Mouse (Mus musculus) lung, embryonic 16.5 days (tissue): ENCODE data around the gene Foxa1. TPM values are rescaled to one million over a fixed set of nuclear protein-coding genes. Genes with fewer than 3 reads are reported as not detected.

Source experiments
- ATAC-seq: fragments of 200-750 bp; cut with Nextera tagmentation; 2 replicates; pipeline ENCODE4 v1.8.0; 2017; ENCODE audit warnings: low read depth, mild to moderate bottlenecking, moderate library complexity
- H3K27ac ChIP-seq: fragments of 300-500 bp; sonication (generic); 2 replicates; pipeline ENCODE4 v1.5.1; 2014; ENCODE audit warnings: mild to moderate bottlenecking, control low read depth, low read length
- H3K27me3 ChIP-seq: fragments of 300-500 bp; sonication (generic); 2 replicates; pipeline ENCODE4 v1.6.1; 2014; ENCODE audit warnings: low read depth, low read length, mixed read lengths; ENCODE audit not compliant: control insufficient read depth, insufficient read depth
- H3K36me3 ChIP-seq: fragments of 300-500 bp; sonication (generic); 2 replicates; pipeline ENCODE4 v1.6.1; 2014; ENCODE audit warnings: low read length; ENCODE audit not compliant: control insufficient read depth, insufficient read depth
- H3K4me1 ChIP-seq: fragments of 300-500 bp; sonication (generic); replicated peaks from 2 replicates; pipeline ENCODE4 v1.6.1; 2014; ENCODE audit warnings: low read length, mixed read lengths; ENCODE audit not compliant: control insufficient read depth, insufficient read depth
- H3K4me2 ChIP-seq: fragments of 300-500 bp; sonication (generic); 2 replicates; pipeline ENCODE4 v1.6.1; 2014; ENCODE audit warnings: low read depth, low read length, control low read depth
- H3K4me3 ChIP-seq: fragments of 300-500 bp; sonication (generic); 2 replicates; pipeline ENCODE4 v1.5.1; 2014; ENCODE audit warnings: mild to moderate bottlenecking, low read length, control low read depth
- H3K9ac ChIP-seq: fragments of 300-500 bp; sonication (generic); 2 replicates; pipeline ENCODE4 v1.6.1; 2014; ENCODE audit warnings: low read length, control low read depth
- H3K9me3 ChIP-seq: fragments of 300-500 bp; sonication (generic); 2 replicates; pipeline ENCODE4 v1.6.1; 2016; ENCODE audit warnings: low read length; ENCODE audit not compliant: control insufficient read depth
- WGBS: fragments of 180-500 bp; shearing (Covaris S2); extraction: QIAGEN DNeasy Blood & Tissue Kit; methylation state at CpG from one replicate; pipeline ENCODE4 v1.1.7; 2014; 5-methylcytosine and 5-hydroxymethylcytosine counted together
- polyA plus RNA-seq: library from polyadenylated mRNA; unstranded; fragments of >200 nt; fragmentation: Nextera tagmentation; extraction: Ambion mirVana; gene quantifications from 2 replicates; pipeline ENCODE4 v1.2.1, GENCODE M21; 2015

Foxa1 gene
- polyA plus RNA-seq, 1 experiment from 2014 or later = 7.5 TPM

DNA sequence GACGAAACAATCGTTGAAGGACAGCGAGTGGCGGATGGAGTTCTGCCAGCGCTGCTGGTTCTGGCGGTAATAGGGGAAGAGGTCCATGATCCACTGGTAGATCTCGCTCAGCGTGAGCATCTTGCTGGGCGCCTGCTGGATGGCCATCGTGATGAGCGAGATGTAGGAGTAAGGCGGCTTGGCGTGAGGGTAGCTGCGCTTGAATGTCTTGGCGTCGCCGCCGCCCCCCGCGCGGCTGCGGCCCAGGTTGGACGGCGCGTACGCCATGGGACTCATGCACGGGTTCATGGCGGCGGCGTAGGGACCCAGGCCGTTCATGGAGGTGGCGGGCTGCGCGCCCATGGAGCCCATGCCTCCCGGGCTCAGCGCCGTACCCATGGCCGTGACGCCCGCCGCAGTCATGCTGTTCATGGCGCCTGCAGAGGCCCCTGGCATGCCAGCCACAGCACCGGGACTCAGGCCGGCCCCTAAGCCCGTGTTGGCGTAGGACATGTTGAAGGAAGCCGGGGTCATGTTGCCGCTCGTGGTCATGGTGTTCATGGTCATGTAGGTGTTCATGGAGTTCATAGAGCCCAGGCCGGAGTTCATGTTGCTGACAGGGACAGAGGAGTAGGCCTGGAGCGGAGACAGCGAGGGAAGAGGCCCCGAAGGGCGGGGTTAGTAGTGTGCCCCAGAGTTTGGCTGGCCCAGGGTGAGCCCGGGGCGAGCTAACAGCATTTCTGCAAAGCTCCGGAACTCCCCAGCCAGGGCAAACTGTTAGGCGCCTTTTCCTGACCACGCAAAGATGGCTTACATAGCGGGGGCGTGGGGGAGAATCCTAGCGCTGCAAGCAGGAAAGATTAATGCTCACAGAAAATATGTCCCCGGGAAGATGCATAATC is 3.7 kb downstream of the Foxa1 start:
- Histone ChIP-seq H3K9me3 (no peaks in the 10 kb centered on the region), H3K27ac (peak overlapping the region; percentile 71), H3K4me2 (peak overlapping the region; percentile 51), H3K4me1 (peaks cover 6% of the 10 kb centered on the region; the same call in 1 of the 2 replicates), H3K27me3 (peaks cover 58% of the 10 kb centered on the region), H3K36me3 (no peaks in the 10 kb centered on the region), H3K4me3 (peak overlapping the region; percentile 70), H3K9ac (peak overlapping the region; percentile 75)
- WGBS = under 1% methylated on average over 61 of the region's 63 CpGs
- no peak for ATAC-seq

GRCm38 (mm10) chr12:57541931-57542745 is 4.6 kb downstream of the Foxa1 start:
- no peaks in the 10 kb centered on the region for H3K9me3 ChIP-seq
- peak overlapping the region; percentile 71 for H3K27ac ChIP-seq
- H3K27me3 ChIP-seq = peaks cover 58% of the 10 kb centered on the region
- no peaks in the 10 kb centered on the region for H3K36me3 ChIP-seq
- ATAC-seq = peak; percentile 48
- peak overlapping the region; percentile 70 for H3K4me3 ChIP-seq
- peak overlapping the region; percentile 51 for H3K4me2 ChIP-seq
- under 1% methylated on average over 39 of the region's 46 CpGs for WGBS
- H3K4me1 ChIP-seq = peaks cover 6% of the 10 kb centered on the region; the same call in 1 of the 2 replicates
- peak overlapping the region; percentile 75 for H3K9ac ChIP-seq

GRCm38 (mm10) chr12:57541118-57541517 is 5.6 kb downstream of the Foxa1 start:
- no peak for ATAC-seq
- peak overlapping the region; percentile 70 for H3K4me3 ChIP-seq

GRCm38 (mm10) chr12:57539551-57539985 is 7.1 kb downstream of the Foxa1 start:
- no peak for ATAC-seq
- H3K4me2 ChIP-seq = peak overlapping the region; percentile 67
- peaks cover 5% of the 10 kb centered on the region; the same call in 1 of the 2 replicates for H3K4me1 ChIP-seq
- H3K4me3 ChIP-seq = peak overlapping the region; percentile 49
- H3K9me3 ChIP-seq = no peaks in the 10 kb centered on the region
- peak overlapping the region; percentile 79 for H3K27ac ChIP-seq
- WGBS = 2% methylated on average over 10 of the region's 10 CpGs
- peak overlapping the region; percentile 69 for H3K9ac ChIP-seq
- H3K27me3 ChIP-seq = peaks cover 60% of the 10 kb centered on the region
- no peaks in the 10 kb centered on the region for H3K36me3 ChIP-seq

More at GRCm38 (mm10) chr12:57541118-57541517, 5.6 kb downstream of the Foxa1 start:
- Histone ChIP-seq H3K4me2 (peak overlapping the region; percentile 51), H3K9ac (peak overlapping the region; percentile 33), H3K9me3 (no peaks in the 10 kb centered on the region), H3K27me3 (peaks cover 58% of the 10 kb centered on the region), H3K36me3 (no peaks in the 10 kb centered on the region), H3K27ac (peak overlapping the region; percentile 32), H3K4me1 (peaks cover 6% of the 10 kb centered on the region; the same call in 1 of the 2 replicates)
- WGBS = 7% methylated on average over 6 of the region's 6 CpGs

GRCm38 (mm10) chr12:57538588-57539550 is 7.8 kb downstream of the Foxa1 start:
- ATAC-seq = no peak
- under 1% methylated on average over 63 of the region's 63 CpGs for WGBS
- no peaks in the 10 kb centered on the region for H3K9me3 ChIP-seq
- peak overlapping the region; percentile 67 for H3K4me2 ChIP-seq
- no peaks in the 10 kb centered on the region for H3K36me3 ChIP-seq
- H3K4me1 ChIP-seq = peaks cover 5% of the 10 kb centered on the region; the same call in 1 of the 2 replicates
- H3K4me3 ChIP-seq = peak overlapping the region; percentile 49
- peak overlapping the region; percentile 79 for H3K27ac ChIP-seq
- H3K9ac ChIP-seq = peak overlapping the region; percentile 69
- H3K27me3 ChIP-seq = peaks cover 66% of the 10 kb centered on the region

DNA sequence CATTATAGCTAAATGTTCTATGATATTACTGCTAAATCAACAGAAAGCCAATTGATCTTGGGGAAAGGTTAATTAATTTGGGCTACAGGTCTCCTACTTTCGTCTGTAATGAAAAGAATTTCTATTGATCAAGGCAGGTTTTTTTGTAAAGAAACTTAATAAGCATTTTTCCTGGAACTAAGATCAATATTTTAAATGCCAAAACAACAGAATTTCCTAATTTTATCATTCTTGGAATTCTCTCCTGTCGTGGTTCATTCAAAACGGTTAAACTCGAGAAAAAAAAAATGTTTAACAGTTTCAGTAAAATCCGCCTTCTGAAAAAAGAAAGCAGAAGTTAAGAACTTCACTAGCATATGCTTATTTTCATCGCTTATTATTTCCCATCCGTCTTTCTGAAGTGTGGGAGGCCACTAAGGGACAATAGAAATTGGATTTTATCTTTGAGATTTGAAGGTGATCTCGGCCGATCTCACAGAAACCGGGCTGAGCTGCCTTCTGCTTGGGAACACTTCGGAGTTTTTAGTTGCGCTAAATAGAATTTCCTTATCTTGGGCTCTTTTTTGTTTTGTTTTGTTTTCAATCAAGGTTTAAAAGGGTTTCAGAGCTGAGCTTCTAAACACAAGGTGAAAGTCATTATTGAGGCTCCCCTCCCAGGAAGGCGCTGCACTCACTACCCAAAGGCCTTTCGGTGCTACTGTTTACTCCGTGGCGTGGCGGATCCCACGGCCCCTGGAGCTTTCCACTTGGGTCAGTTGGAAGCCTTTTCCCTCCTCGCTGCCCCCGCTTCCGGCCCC is 8.7 kb downstream of the Foxa1 start:
- Histone ChIP-seq H3K4me1 (peaks cover 5% of the 10 kb centered on the region; the same call in 1 of the 2 replicates), H3K27me3 (peaks cover 63% of the 10 kb centered on the region), H3K36me3 (no peaks in the 10 kb centered on the region), H3K9ac (peak overlapping the region; percentile 69), H3K9me3 (no peaks in the 10 kb centered on the region), H3K4me3 (peak overlapping the region; percentile 49), H3K4me2 (peak overlapping the region; percentile 67), H3K27ac (peak overlapping the region; percentile 79)
- ATAC-seq = no peak
- whole genome bisulfite sequencing = 1% methylated on average over 21 of the region's 21 CpGs

DNA sequence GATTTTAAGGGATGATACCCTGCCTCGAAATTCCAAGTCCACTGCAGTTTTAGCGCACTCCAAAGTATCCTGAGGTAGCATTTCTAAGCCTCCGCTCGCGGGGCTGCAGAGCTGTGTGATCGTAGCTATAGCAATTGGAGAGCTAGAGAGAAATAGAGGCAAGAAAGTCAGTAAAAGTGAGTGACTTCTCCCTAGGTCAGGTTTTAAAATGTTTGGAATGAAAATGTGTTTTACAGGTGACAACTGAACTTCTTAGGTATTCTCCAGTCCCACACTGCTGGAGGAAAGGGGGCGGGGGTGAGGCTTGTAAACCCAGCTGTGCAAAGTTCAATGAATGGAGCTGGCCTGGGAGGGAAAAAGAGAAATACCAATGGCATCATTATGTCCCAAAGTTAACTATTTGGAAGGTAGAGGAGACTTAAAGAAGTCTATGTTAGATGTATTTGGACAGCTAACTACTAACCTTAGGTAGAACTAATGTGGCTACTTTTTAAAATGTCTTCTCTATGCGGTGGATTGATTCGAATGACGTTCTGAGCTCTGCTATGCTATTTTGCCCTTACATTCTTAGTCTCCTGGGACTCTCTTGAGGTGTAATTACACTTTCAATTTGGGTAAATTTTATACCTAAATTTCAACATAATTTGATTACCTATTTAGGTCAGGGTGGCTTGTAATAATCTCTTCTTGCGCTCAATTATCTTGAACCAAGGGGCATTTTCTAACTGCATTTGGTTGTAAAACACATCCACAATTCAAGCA is 9.6 kb downstream of the Foxa1 start:
- Histone ChIP-seq H3K9me3 (no peaks in the 10 kb centered on the region), H3K27me3 (peaks cover 59% of the 10 kb centered on the region), H3K9ac (peak overlapping the region; percentile 65), H3K4me1 (peaks cover 5% of the 10 kb centered on the region; the same call in 1 of the 2 replicates), H3K36me3 (no peaks in the 10 kb centered on the region), H3K4me3 (peak overlapping the region; percentile 20), H3K27ac (peak overlapping the region; percentile 95), H3K4me2 (peak overlapping the region; percentile 51)
- no peak for ATAC-seq
- 4% methylated on average over 11 of the region's 11 CpGs for WGBS
